Mouse (Mus musculus) liver, adult 2 months (tissue): ENCODE data around the gene Clec2i. TPM values are rescaled to one million over a fixed set of nuclear protein-coding genes. Genes with fewer than 3 reads are reported as not detected.
"Not testable (repeated sequence)": the region's sequence is repeated elsewhere in the genome, so short reads cannot be mapped to it uniquely, and the experiment has no call there.

Experiments used
- DNase-seq: peaks from one replicate; pipeline ENCODE4 v3.0.0-alpha.2; 2011; ENCODE audit warnings: low read depth, low spot score; ENCODE audit errors: extremely low read depth
- H3K27ac ChIP-seq: fragments of 200-500 bp; replicated peaks from 2 replicates; pipeline ENCODE4 v1.5.1; 2012; ENCODE audit warnings: low read depth, mild to moderate bottlenecking, control low read depth, inconsistent platforms, low read length; ENCODE audit not compliant: insufficient read depth
- H3K27me3 ChIP-seq: fragments of 200-500 bp; 2 replicates; pipeline ENCODE4 v1.6.1; 2012; ENCODE audit warnings: mild to moderate bottlenecking, moderate library complexity, low read length, inconsistent platforms; ENCODE audit not compliant: control insufficient read depth, insufficient read depth
- H3K36me3 ChIP-seq: fragments of 200-500 bp; 2 replicates; pipeline ENCODE4 v1.6.1; 2012; ENCODE audit warnings: low read length, inconsistent platforms; ENCODE audit not compliant: control insufficient read depth, insufficient read depth
- H3K4me1 ChIP-seq: fragments of 200-500 bp; 2 replicates; pipeline ENCODE4 v1.6.1; 2011; ENCODE audit warnings: low read length; ENCODE audit not compliant: control insufficient read depth, insufficient read depth
- H3K4me3 ChIP-seq: fragments of 200-500 bp; 2 replicates; pipeline ENCODE4 v1.5.1; 2011; ENCODE audit warnings: low read depth, mild to moderate bottlenecking, control low read depth, low read length, moderate library complexity; ENCODE audit not compliant: insufficient read depth
- H3K79me2 ChIP-seq: fragments of 200-500 bp; 2 replicates; pipeline ENCODE4 v1.6.1; 2012; ENCODE audit warnings: inconsistent platforms, mild to moderate bottlenecking, low read length, moderate library complexity; ENCODE audit not compliant: control insufficient read depth, insufficient read depth
- H3K9ac ChIP-seq: fragments of 200-500 bp; 2 replicates; pipeline ENCODE4 v1.6.1; 2012; ENCODE audit warnings: low read depth, mild to moderate bottlenecking, control low read depth, inconsistent platforms, low read length
- CTCF ChIP-seq: fragments of 200-500 bp; IDR thresholded peaks from 2 replicates; pipeline ENCODE4 v1.5.1; 2011; ENCODE audit warnings: low read depth, low read length, control low read depth
- POLR2A ChIP-seq: fragments of 200-500 bp; IDR thresholded peaks from 2 replicates; pipeline ENCODE4 v1.6.1; 2011; ENCODE audit warnings: low read length, control low read depth; ENCODE audit not compliant: insufficient read depth; ENCODE audit errors: extremely low read depth
- WGBS: fragments of 180-500 bp; shearing (Covaris S2); methylation state at CpG from one replicate; pipeline ENCODE4 v1.1.7; 2018; 5-methylcytosine and 5-hydroxymethylcytosine counted together
- polyA plus RNA-seq: library from polyadenylated mRNA; depleted of rRNA; stranded (reverse); fragments of >200 nt; gene quantifications from 2 replicates; pipeline ENCODE4 v1.2.3, GENCODE M21; 2012
- total RNA-seq: library from RNA; depleted of rRNA; stranded (reverse); fragments of >200 nt; gene quantifications from 2 replicates; pipeline ENCODE4 v1.2.3, GENCODE M21; 2014

The Clec2i gene
- total and polyA plus RNA-seq, 2 experiments: 0.07 to 0.65 TPM

DNA sequence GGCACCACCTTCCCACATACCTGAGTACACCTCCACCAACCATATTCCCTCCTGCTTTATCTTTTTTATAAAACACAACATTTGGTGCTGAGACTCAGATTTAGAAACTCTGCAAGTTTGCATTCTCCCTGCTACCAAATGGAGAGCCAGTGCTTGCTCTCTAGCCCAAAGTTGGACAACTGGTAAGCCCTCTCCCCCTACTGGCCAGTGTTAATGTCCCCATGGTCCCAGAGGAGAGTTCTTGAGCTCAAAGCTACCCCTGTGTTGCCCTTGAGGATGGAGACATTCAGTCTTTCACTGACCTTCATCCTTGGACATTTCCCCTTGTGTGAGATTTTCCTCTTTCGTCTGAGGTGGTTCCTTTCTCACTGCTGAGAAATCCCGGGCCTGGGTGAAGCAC lies 12.7 kb downstream of the Clec2i start:
- Histone ChIP-seq H3K36me3 (no peaks in the 10 kb centered on the region), H3K27ac (no peak overlapping the region), H3K4me3 (no peak overlapping the region), H3K4me1 (no peaks in the 10 kb centered on the region), H3K79me2 (no peaks in the 10 kb centered on the region), H3K27me3 (no peaks in the 10 kb centered on the region), H3K9ac (no peak overlapping the region)
- DNase-seq: no peak
- WGBS: 69% methylated on average over 2 of the region's 2 CpGs
- no peak for TF ChIP-seq CTCF
- no peak for TF ChIP-seq POLR2A

DNA sequence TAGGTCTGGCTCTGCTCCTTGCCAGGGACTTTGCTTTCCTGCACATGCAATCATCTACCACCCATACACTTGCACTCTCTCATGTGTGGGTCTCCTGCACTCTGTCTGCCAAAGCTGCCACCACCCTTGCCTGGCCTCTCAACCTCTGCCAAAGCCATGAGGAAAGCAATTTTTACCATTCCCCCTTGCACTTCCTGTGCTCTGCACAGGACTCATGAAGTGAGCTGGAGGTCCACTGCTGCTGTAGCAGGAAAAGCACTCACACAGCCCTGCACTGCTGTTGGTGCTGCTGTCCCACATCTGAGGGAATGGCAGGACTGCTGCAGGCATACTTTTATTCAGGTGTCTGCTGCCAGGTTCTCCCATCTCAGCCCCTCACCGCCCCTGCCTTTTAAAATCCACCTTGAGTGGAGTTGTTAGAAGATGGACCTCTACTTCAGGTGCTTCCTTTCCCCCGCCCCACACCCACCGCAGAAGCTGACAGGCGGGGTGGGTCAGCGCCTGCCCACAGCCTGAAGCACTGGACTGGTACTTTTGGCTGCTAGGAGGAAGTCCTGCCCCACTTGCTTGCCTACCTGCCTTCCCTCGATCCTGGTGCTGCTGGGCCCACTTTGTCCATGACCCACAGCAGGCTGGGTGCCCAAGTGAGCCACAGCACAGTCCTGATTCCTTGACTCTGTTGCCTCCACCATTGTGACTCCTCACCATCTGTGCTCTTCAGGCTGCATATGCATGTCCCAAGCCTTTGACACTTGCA lies 13.6 kb downstream of the Clec2i start:
- H3K27ac ChIP-seq, H3K4me3 ChIP-seq, H3K36me3 ChIP-seq, H3K4me1 ChIP-seq, DNase-seq, H3K79me2 ChIP-seq, H3K27me3 ChIP-seq, H3K9ac ChIP-seq: not testable (repeated sequence)
- 88% methylated on average over 6 of the region's 6 CpGs for WGBS

DNA sequence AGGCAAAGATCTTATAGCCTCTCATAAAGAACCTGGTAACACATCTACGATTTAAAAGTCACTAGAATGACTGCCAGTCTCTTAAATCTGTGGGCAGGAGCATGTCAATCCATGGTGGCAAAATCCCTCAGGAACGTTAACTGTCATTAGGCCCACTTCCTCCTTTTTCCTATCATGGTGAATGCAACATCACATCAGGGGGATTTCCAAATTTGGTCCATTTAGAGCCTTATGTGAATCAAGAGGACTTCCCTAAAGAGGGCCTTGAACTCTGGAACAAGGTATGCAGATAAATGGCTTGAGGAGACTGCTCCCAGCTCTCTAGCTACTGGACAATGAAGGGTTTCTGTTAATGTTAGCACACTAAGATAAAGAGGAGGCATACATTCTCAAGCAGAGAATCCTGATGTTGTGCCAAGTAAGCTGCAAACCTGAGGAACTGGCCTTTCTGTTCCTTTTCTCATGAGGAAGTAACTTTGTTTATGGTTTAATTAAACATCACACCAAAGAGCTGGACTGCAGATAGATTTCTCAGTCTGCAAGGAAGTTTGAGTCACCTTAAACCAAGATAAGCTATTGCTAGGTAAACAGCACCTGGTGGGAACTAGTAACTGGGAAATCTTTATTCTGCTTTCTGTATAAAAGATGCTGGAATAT lies 26.3 kb downstream of the Clec2i start:
- Histone ChIP-seq H3K79me2 (no peaks in the 10 kb centered on the region), H3K36me3 (no peaks in the 10 kb centered on the region), H3K9ac (no peak overlapping the region), H3K27me3 (no peaks in the 10 kb centered on the region), H3K4me1 (no peaks in the 10 kb centered on the region), H3K27ac (no peak overlapping the region), H3K4me3 (no peak overlapping the region)
- TF ChIP-seq POLR2A (no peak), CTCF (no peak)
- 81% methylated on average over 2 of the region's 2 CpGs for WGBS
- DNase-seq: peak; percentile 14

DNA sequence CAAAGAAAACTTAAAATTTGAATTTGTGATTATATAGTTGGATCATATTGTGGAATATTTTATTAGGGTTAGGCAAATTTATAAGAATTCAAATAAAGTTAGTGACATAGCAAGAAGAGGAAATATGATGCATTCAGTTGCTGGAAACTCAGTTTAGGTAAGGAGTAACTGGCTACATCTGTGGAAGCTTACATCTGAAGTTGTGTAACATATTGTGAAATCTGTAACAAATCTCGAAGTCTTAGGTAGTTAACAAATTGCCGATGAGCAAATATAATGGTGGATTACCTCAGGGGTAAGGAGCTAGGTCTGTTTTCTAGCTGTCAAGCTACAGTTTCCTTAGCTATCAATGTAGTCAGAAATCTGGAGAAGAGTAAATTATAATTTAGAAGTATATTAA lies 29.9 kb downstream of the Clec2i start:
- 49% methylated on average over 2 of the region's 2 CpGs for WGBS
- no peak for DNase-seq
- H3K4me1 ChIP-seq: no peaks in the 10 kb centered on the region
- H3K4me3 ChIP-seq: no peak overlapping the region
- no peaks in the 10 kb centered on the region for H3K36me3 ChIP-seq
- H3K27ac ChIP-seq: no peak overlapping the region
- H3K27me3 ChIP-seq: no peaks in the 10 kb centered on the region
- no peaks in the 10 kb centered on the region for H3K79me2 ChIP-seq
- no peak for TF ChIP-seq POLR2A
- TF ChIP-seq CTCF: no peak
- H3K9ac ChIP-seq: no peak overlapping the region

DNA sequence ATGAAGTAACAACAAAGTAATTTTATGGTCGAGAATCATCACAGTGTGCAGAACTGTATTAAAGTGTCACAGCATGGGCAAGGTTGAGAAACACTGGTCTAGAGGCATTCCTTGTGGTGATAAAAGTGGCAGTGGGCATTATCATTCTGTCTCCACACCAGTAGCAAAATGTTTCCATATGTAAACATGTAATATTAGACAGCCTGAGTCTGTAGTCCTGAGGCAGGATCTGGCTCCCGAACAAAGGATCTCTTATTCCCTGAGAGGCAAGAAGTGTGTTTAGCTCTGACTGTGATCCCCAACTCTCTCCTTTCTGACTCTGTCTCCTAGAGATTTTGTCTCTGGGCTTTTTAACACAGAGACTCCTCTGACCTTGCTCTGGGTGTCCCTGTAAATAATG lies 45.7 kb downstream of the Clec2i start:
- WGBS: 83% methylated on average over 2 of the region's 2 CpGs

DNA sequence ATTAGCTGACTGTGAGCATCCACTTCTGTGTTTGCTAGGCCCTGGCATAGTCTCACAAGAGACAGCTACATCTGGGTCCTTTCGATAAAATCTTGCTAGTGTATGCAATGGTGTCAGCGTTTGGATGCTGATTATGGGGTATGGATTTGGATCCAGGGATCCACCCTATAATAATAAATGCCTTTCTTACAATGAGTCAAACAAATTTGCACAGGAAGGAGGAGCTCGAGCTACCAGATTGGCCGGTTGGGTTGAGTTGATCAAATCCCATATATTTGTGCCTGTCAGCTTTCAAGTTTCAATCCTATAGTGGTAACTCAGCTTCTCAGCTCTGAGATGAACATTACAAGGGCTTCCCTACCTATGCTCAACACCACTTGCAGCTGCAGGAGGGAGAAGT lies 46.7 kb downstream of the Clec2i start, which contains the start of gene Clec2g:
TSS of gene Clec2g (plus strand) at position 301 of the 400 bp plus-strand sequence.
- H3K36me3 ChIP-seq, H3K4me3 ChIP-seq, H3K27me3 ChIP-seq, H3K9ac ChIP-seq, H3K27ac ChIP-seq, DNase-seq, H3K79me2 ChIP-seq, H3K4me1 ChIP-seq: not testable (repeated sequence)
- 96% methylated on average over 4 of the region's 4 CpGs for WGBS

More for the DNA sequence above, 45.7 kb downstream of the Clec2i start:
- TF ChIP-seq CTCF: no peak
- no peak for TF ChIP-seq POLR2A
- Histone ChIP-seq H3K79me2 (no peaks in the 10 kb centered on the region), H3K4me3 (no peak overlapping the region), H3K9ac (no peak overlapping the region), H3K27me3 (no peaks in the 10 kb centered on the region), H3K27ac (no peak overlapping the region), H3K4me1 (no peaks in the 10 kb centered on the region), H3K36me3 (no peaks in the 10 kb centered on the region)
- no peak for DNase-seq

DNA sequence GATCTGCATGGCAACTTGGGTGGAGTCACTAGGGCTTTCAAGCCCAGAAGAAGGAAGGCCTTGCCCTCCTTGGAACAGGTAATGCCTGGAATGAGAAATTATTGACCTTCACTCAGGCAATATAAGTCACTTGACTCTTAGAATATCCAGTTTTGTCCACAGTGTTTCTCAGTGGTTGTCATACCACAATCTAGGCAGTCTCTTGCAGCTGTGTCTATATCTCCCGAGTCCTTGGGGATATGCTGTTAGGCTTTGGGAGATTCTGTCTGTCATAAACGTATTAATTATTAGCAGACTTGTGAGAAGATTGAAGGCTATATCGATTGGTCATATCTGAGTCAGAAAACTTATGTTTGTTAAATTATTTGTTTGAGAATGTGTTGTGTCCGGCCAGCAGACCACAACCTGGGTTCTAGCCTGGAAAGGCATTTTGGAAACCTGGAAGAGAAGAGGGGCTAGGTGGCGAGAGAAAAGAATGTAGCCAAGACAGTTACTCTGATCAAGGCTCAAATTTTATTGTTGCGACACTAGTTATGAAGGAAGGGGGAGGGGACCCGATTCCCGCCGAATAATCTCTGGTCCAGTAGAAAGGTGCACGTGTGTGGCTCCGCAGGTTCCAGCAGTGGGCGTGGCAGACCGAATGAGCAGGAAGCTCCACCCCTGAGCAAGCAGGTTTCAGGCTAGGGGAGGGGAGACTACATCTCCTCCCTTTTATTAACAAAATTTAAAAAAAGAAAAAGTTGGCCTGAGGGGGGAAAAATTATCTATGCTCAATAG lies 48.7 kb downstream of the Clec2i start:
- 93% methylated on average over 5 of the region's 13 CpGs for WGBS
- not testable (repeated sequence) for H3K4me3 ChIP-seq

More for the DNA sequence above, 48.7 kb downstream of the Clec2i start:
- H3K4me1 ChIP-seq, H3K36me3 ChIP-seq, H3K27ac ChIP-seq, H3K9ac ChIP-seq, DNase-seq, H3K79me2 ChIP-seq, H3K27me3 ChIP-seq: not testable (repeated sequence)
